8 mouse cellular contexts compared by ENCODE assay signal in the genomic region with DNA sequence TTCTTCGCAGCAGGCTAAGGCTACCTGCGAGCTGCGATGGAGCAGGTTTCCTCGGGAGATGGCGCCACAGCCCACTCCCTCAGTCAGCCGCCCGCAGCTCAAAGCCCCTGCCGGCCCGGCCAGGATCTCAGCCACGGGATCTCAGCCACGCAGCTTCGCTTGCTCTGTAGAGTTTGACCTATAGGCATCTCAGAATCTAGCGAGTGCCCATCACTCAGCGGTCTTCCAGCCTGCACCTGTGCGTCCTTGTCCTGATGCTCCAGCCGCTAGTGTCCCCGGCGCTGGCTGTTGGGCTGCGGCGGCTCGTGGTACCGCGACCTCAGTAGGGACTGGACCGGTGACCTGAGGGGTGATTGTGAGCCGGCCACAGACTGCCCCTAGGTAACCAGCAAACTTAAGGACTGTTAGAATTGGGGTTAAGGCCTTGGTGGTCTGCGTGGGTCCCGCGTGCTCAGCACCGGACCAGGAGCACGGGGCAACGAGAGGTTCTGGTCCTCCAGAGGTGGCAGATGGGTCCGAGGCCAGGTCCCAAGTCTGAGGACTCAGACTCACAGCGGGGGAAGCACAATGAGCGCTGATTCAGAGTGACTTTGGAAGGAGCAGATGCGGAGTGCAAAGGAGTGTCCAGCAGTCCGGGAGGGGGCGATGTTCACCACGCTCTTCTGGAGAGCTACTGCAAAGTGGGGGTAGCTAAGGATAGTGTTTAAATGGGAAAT. TPM values are rescaled to one million over a fixed set of nuclear protein-coding genes. Genes with fewer than 3 reads are reported as not detected.
A peak's percentile ranks its signal among the peaks of the same experiment; 100 is the strongest.
DNase-seq lines count a peak whose midpoint lies in the region; ATAC-seq and TF ChIP-seq lines count a peak whose summit lies in the region.

No protein-coding gene starts in this region.

- ATAC-seq in hindbrain, postnatal 0 days, result peak; percentile 75
- ATAC-seq in liver, postnatal 0 days, result peak; percentile 64
- peak; percentile 47 for ATAC-seq in stomach, embryonic 16.5 days (ENCODE audit: insufficient read depth, low FRiP score)

- DNase-seq in adrenal gland, postnatal 10 days, result peak; percentile 51
- DNase-seq in adrenal gland, postnatal 25 days, result no peak
- DNase-seq in embryo, embryonic 11 days, result peak; percentile 85
- peak; percentile 68 for DNase-seq in hindbrain, postnatal 0 days (ENCODE audit: low spot score)
- peak; percentile 37 for DNase-seq in liver, postnatal 0 days
- DNase-seq in right cerebral cortex, postnatal 25 days, result no peak
- DNase-seq in layer of hippocampus, adult 11-12 months (ENCODE audit: low spot score), result no peak

- peak overlapping the region; percentile 59 for H3K4me2 ChIP-seq in hindbrain, postnatal 0 days (ENCODE audit: low read depth, low read length)
- peak overlapping the region; percentile 51 for H3K4me2 ChIP-seq in liver, postnatal 0 days (ENCODE audit: low read depth, low read length)
- peak overlapping the region; percentile 75 for H3K4me2 ChIP-seq in stomach, embryonic 16.5 days (ENCODE audit: low read depth, low read length)

- TF ChIP-seq EP300 in liver, postnatal 0 days (IDR thresholded peaks at IDR 0.05; ENCODE audit: low read depth), result no peak

- no peaks in the 10 kb centered on the region for H3K4me1 ChIP-seq in hindbrain, postnatal 0 days (ENCODE audit: insufficient read depth, low read length)
- no peaks in the 10 kb centered on the region for H3K4me1 ChIP-seq in liver, postnatal 0 days (ENCODE audit: insufficient read depth)
- H3K4me1 ChIP-seq in stomach, embryonic 16.5 days (ENCODE audit: control insufficient read depth, insufficient read depth, low read length), result peaks cover 3% of the 10 kb centered on the region; the same call in 1 of the 2 replicates

- H3K27ac ChIP-seq in hindbrain, postnatal 0 days, result no peak overlapping the region
- no peak overlapping the region for H3K27ac ChIP-seq in liver, postnatal 0 days (ENCODE audit: low read depth)
- H3K27ac ChIP-seq in stomach, embryonic 16.5 days (ENCODE audit: low read length), result no peak overlapping the region

- no peaks in the 10 kb centered on the region for H3K36me3 ChIP-seq in hindbrain, postnatal 0 days (ENCODE audit: insufficient read depth, low read length)
- no peaks in the 10 kb centered on the region for H3K36me3 ChIP-seq in liver, postnatal 0 days (replicated peaks; ENCODE audit: insufficient read depth, low read length)
- H3K36me3 ChIP-seq in stomach, embryonic 16.5 days (ENCODE audit: control insufficient read depth, insufficient read depth, low read length), result no peaks in the 10 kb centered on the region

- peak overlapping the region; percentile 33 for H3K4me3 ChIP-seq in hindbrain, postnatal 0 days (ENCODE audit: low read length)
- H3K4me3 ChIP-seq in liver, postnatal 0 days (ENCODE audit: low read depth, low read length), result peak overlapping the region; percentile 15
- peak overlapping the region; percentile 43 for H3K4me3 ChIP-seq in stomach, embryonic 16.5 days (replicated peaks; ENCODE audit: low read length)

- H3K27me3 ChIP-seq in hindbrain, postnatal 0 days (ENCODE audit: insufficient read depth, low read length), result peaks cover 78% of the 10 kb centered on the region
- H3K27me3 ChIP-seq in liver, postnatal 0 days (ENCODE audit: insufficient read depth, low read length), result peaks cover 65% of the 10 kb centered on the region
- peaks cover 51% of the 10 kb centered on the region for H3K27me3 ChIP-seq in stomach, embryonic 16.5 days (ENCODE audit: control insufficient read depth, insufficient read depth, low read length)

- H3K9ac ChIP-seq in hindbrain, postnatal 0 days (replicated peaks; ENCODE audit: low read length), result no peak overlapping the region
- no peak overlapping the region for H3K9ac ChIP-seq in liver, postnatal 0 days (replicated peaks)
- peak overlapping the region; percentile 43 for H3K9ac ChIP-seq in stomach, embryonic 16.5 days (ENCODE audit: low read length)

- WGBS in hindbrain, postnatal 0 days, result under 1% methylated on average over 38 of the region's 38 CpGs
- WGBS in liver, postnatal 0 days (ENCODE audit: insufficient replicate concordance), result 3% methylated on average over 38 of the region's 38 CpGs
- WGBS in stomach, embryonic 16.5 days, result under 1% methylated on average over 38 of the region's 38 CpGs

- H3K9me3 ChIP-seq in hindbrain, postnatal 0 days (ENCODE audit: low read length), result no peaks in the 10 kb centered on the region
- H3K9me3 ChIP-seq in liver, postnatal 0 days (ENCODE audit: low read length), result no peaks in the 10 kb centered on the region
- H3K9me3 ChIP-seq in stomach, embryonic 16.5 days (replicated peaks; ENCODE audit: control insufficient read depth, low read length), result no peaks in the 10 kb centered on the region

- TF ChIP-seq CTCF in hindbrain, postnatal 0 days (IDR thresholded peaks at IDR 0.05; ENCODE audit: low read depth), result peak; percentile 77
- peak; percentile 54 for TF ChIP-seq CTCF in liver, postnatal 0 days (IDR thresholded peaks at IDR 0.05; ENCODE audit: low read depth)

RNA-seq across cellular contexts. Expression of gene Pax9, which starts 10.3 kb away (rescaled TPM):
- not detected for total RNA-seq in adrenal gland, postnatal 10 days (2021)
- total RNA-seq in adrenal gland, postnatal 25 days (2021), result not detected in 2 replicates
- total RNA-seq in hindbrain, postnatal 0 days (2014; rRNA removed), result not detected in 2 replicates
- polyA plus RNA-seq in hindbrain, postnatal 0 days (2015; fragmentation: Nextera tagmentation; extraction: Ambion mirVana), result not detected in 2 replicates
- polyA plus RNA-seq in liver, postnatal 0 days (2015; fragmentation: Nextera tagmentation; extraction: Ambion mirVana), result 0.11 and 0.13 TPM in 2 replicates
- 2.8 and 3.9 TPM in 2 replicates for polyA plus RNA-seq in stomach, embryonic 16.5 days (2015; fragmentation: Nextera tagmentation; extraction: Ambion mirVana)

Comparison
In these comparisons a context has a peak if more than half of its experiments do, and no peak if none do; other contexts are left out.
1. DNase-seq: peak in adrenal gland, postnatal 10 days (single experiment), embryo, embryonic 11 days (single experiment), hindbrain, postnatal 0 days (single experiment) and liver, postnatal 0 days (single experiment); none in adrenal gland, postnatal 25 days (single experiment), right cerebral cortex, postnatal 25 days (single experiment) and layer of hippocampus, adult 11-12 months (single experiment).
2. Peak in every context shown above with its lines, with median percentiles within 50 percentile points of each other: ATAC-seq, H3K4me2 ChIP-seq and H3K4me3 ChIP-seq.